ENCODE assay signal across 1 mouse cellular context in the genomic region with DNA sequence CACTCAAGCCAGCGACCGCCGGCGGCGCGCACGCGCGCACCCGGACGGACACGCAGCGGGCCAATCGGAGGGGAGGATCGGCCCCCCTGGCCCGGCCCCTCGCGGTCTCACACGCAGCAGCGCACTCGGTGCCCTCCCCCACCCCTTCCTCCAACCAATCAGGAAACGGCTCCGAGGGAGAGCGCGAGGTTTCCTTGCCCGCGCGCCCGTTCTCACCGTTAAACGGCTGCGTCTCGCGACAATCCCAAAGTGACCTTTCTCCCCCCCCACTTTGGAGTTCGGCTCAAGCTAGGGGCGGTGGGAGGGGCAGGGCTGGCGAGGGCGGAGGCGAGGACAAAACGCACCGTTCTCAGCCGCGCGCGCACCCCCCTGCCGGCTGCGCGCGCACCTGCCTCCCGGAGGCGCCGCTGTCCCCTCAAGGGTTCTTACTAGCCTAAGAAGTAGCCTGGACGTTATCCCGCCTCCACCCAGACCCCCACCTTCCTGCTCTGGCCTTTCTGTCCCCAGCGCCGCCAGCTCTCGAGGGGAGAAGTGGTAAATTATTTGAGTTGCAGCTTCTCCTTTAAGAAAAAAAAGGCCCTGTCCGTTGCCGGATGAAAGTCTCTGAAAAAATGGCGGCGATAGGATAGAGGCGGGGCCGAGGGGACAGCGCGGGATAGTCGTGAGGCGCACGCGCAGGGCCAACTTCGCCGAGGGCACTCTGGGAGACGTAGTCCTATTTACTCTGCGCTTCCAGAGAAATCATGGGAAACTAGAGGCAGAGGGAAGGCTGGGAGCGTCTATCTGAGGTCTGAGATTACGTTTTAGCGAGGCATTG.
TF ChIP-seq lines count a peak whose summit lies in the region.

A gene (minus strand): TSS at position 616 of the 817 bp plus-strand sequence.
A gene (plus strand): TSS at position 683 of the 817 bp plus-strand sequence.

TF ChIP-seq in MEL, 35 proteins besides CTCF, POLR2A, EP300 and RAD21 (continued from another document):
- TF ChIP-seq TBP (IDR thresholded peaks at IDR 0.05; ENCODE audit: low read depth, low read length) (no peak), ZKSCAN1 (IDR thresholded peaks at IDR 0.05; ENCODE audit: low read depth, low read length) (no peak), USF2 (IDR thresholded peaks at IDR 0.05; ENCODE audit: borderline replicate concordance in 1 of 2, insufficient read depth in 1 of 2, low read depth in 1 of 2, low read length in 2 of 2) (no peak), MYB (IDR thresholded peaks at IDR 0.05; ENCODE audit: low read depth, low read length) (peak; percentile 98), ZMIZ1 (IDR thresholded peaks at IDR 0.05; ENCODE audit: low read depth, low read length) (peak; percentile 58; the same call in 1 of the 2 replicates), NELFE (IDR thresholded peaks at IDR 0.05; ENCODE audit: low read depth, low read length) (peak; percentile 57), CHD1 (IDR thresholded peaks at IDR 0.05; ENCODE audit: low read depth, low read length) (peak; percentile 44; the same call in 1 of the 2 replicates), SMC3 (IDR thresholded peaks at IDR 0.05; ENCODE audit: low read depth, low read length) (no peak), MEF2A (IDR thresholded peaks at IDR 0.05; ENCODE audit: extremely low read depth, insufficient replicate concordance, low read depth, low read length, poor library complexity, severe bottlenecking) (no peak), NRF1 (IDR thresholded peaks at IDR 0.05; ENCODE audit: insufficient read depth, low read depth, low read length, poor library complexity, severe bottlenecking) (peak; percentile 84), POLR2AphosphoS5 (IDR thresholded peaks at IDR 0.05; ENCODE audit: borderline replicate concordance, low read depth, low read length) (no peak), POLR2AphosphoS2 (IDR thresholded peaks at IDR 0.05; ENCODE audit: low read length) (peak; percentile 34; the same call in 1 of the 2 replicates), MYC (IDR thresholded peaks at IDR 0.05; ENCODE audit: low read depth, low read length) (peak; percentile 54; the same call in 1 of the 2 replicates), TAL1 (IDR thresholded peaks at IDR 0.05; ENCODE audit: low read length) (no peak), MAX (IDR thresholded peaks at IDR 0.05; ENCODE audit: low read length) (no peak), ZNF384 (IDR thresholded peaks at IDR 0.05; ENCODE audit: low read depth, low read length) (peak; percentile 99), CHD2 (IDR thresholded peaks at IDR 0.05; ENCODE audit: low read length) (peak; percentile 95), JUND (IDR thresholded peaks at IDR 0.05; ENCODE audit: low read depth, low read length) (no peak), TCF12 (IDR thresholded peaks at IDR 0.05; ENCODE audit: low read depth, low read length) (peak; percentile 49), RCOR1 (IDR thresholded peaks at IDR 0.05; ENCODE audit: low read depth, low read length) (peak; percentile 59), SIN3A (IDR thresholded peaks at IDR 0.05; ENCODE audit: low read length) (peak; percentile 78), BHLHE40 (IDR thresholded peaks at IDR 0.05; ENCODE audit: borderline replicate concordance, low read depth, low read length) (0 out of 2 replicates have a peak, but pooled peaks have one; percentile 0)
